9 mouse cellular contexts compared by ENCODE assay signal in the genomic region with DNA sequence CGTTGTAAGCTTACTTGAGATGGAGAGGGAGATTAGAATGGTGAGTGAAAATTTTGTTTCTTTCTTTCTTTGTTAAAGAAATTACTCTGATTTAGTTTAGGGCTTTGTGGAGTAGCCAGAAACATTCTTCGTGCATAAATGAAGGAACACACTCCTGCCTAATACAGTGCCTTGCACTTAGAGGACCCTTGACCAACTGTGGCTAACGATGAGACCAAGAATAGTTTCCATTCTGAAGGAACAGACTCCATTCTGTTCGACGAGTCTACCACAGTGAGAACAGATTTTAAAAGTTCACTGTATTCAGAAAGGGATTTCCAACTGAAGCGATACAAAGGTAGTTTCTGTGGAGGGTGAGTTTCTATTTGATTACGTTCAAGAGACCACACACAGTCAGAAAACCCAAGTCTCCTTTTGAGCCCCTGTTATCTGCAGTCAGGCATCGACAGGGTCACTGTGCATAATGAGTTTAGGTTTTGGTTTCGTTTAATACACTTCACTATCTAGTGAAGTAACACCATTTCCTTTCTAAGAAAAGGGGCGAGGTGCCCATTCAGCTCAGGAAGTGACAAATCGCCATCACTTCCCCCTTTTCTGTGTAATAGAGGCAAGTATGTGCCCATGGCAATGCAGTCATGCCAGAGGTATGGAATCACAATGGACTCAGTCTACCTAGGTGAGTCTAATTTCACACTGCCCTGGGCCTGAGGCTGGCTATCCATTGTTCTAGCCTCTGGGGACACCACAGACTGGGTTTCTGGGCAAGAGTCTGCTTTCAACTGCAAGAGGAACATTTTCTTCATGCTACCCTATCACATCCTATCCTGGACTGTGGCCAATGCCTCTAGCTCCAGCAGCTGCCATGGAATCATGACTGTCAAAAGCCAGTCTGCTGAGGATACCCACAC. TPM values are rescaled to one million over a fixed set of nuclear protein-coding genes. Genes with fewer than 3 reads are reported as not detected.
A peak's percentile ranks its signal among the peaks of the same experiment; 100 is the strongest.
DNase-seq lines count a peak whose midpoint lies in the region; ATAC-seq lines count a peak whose summit lies in the region.
"Had no signal": no experiment of that assay in that cellular context is flagged by ENCODE, and none has a peak within 500 bp of the region (broad histone marks: within the 10 kb centered on the region; RNA-seq: fewer than 3 reads in every experiment).

No protein-coding gene starts in this region.

- 84% methylated on average over 11 of the region's 11 CpGs for WGBS in hindbrain, embryonic 14.5 days

- no peaks in the 10 kb centered on the region for H3K27me3 ChIP-seq in hindbrain, embryonic 14.5 days (ENCODE audit: control insufficient read depth, insufficient read depth, low read length)
- H3K27me3 ChIP-seq: limb, embryonic 12.5 days; stomach, embryonic 15.5 days had no signal

- H3K9ac ChIP-seq in hindbrain, embryonic 14.5 days: no peak overlapping the region
- H3K9ac ChIP-seq: limb, embryonic 12.5 days; stomach, embryonic 15.5 days had no signal

- H3K36me3 ChIP-seq in hindbrain, embryonic 14.5 days (replicated peaks; ENCODE audit: control insufficient read depth, insufficient read depth): no peaks in the 10 kb centered on the region
- H3K36me3 ChIP-seq: limb, embryonic 12.5 days; stomach, embryonic 15.5 days had no signal

- H3K4me1 ChIP-seq in hindbrain, embryonic 14.5 days (replicated peaks; ENCODE audit: control insufficient read depth, insufficient read depth, low read length): no peaks in the 10 kb centered on the region
- H3K4me1 ChIP-seq: limb, embryonic 12.5 days; stomach, embryonic 15.5 days had no signal

- H3K27ac ChIP-seq in hindbrain, embryonic 14.5 days: no peak overlapping the region
- H3K27ac ChIP-seq: limb, embryonic 12.5 days; stomach, embryonic 15.5 days had no signal

- H3K9me3 ChIP-seq in hindbrain, embryonic 14.5 days (ENCODE audit: control insufficient read depth, low read length): no peaks in the 10 kb centered on the region
- H3K9me3 ChIP-seq: limb, embryonic 12.5 days; stomach, embryonic 15.5 days had no signal

- no peak overlapping the region for H3K4me2 ChIP-seq in hindbrain, embryonic 14.5 days (replicated peaks)
- H3K4me2 ChIP-seq: limb, embryonic 12.5 days; stomach, embryonic 15.5 days had no signal

- no peak for ATAC-seq in hindbrain, embryonic 14.5 days (ENCODE audit: low FRiP score)

- H3K4me3 ChIP-seq in hindbrain, embryonic 14.5 days (replicated peaks; ENCODE audit: low read length): no peak overlapping the region
- H3K4me3 ChIP-seq: limb, embryonic 12.5 days; stomach, embryonic 15.5 days had no signal

- DNase-seq in 416B (ENCODE audit: low read depth): peak; percentile 84
- DNase-seq in CD4-positive helper T cell, adult 2 months (ENCODE audit: low read depth, low spot score): peak; percentile 41
- DNase-seq in cerebellum, postnatal 14 days: peak; percentile 64 to 83
- peak; percentile 71 for DNase-seq in kidney, postnatal 14 days
- peak; percentile 61 for DNase-seq in lung, postnatal 14 days
- DNase-seq in right cerebral cortex, postnatal 25 days: no peak
- no peak for DNase-seq in hindbrain, embryonic 14.5 days (ENCODE audit: low spot score)

RNA-seq across cellular contexts. Expression of a gene that starts 50.2 kb away (rescaled TPM):
- polyA plus RNA-seq in hindbrain, embryonic 14.5 days (2014; fragmentation: Nextera tagmentation; extraction: Ambion mirVana): 80.0 and 97.7 TPM in 2 replicates

Comparison
In these comparisons a context has a peak if more than half of its experiments do, and no peak if none do; other contexts are left out.
1. DNase-seq: peak in 416B (single experiment), CD4-positive helper T cell, adult 2 months (single experiment), cerebellum, postnatal 14 days (2 of 2), kidney, postnatal 14 days (single experiment) and lung, postnatal 14 days (single experiment); none in right cerebral cortex, postnatal 25 days (single experiment) and hindbrain, embryonic 14.5 days (single experiment).